Mouse (Mus musculus): ENCODE results near the gene Sox5. TPM values are rescaled to one million over a fixed set of nuclear protein-coding genes. Genes with fewer than 3 reads are reported as not detected.

Sox5 gene
- polyA plus RNA-seq, 1 experiment from 2014 or later: 34.3 TPM

DNA sequence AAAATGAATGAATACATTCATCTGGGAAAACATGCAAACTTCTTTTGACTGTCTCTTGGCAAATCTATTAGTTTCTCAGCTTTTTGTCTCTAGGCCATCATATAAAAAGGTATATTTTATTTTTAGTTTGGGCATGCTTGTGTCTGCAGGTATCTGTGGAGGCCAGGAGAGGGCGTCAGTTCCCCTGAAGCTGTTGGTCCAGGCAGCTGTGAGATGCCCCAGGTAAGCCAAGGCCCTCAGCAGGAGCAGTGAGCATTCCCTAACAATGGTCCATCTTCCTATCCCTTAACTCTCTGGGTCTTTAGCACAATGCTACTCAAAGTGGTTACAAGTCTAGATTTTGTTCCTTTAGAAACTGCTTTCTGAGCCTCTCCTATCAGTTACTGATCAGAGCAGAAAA is 338.1 kb downstream of the Sox5 start:
- no peaks in the 10 kb centered on the region for H3K36me3 ChIP-seq (ENCODE audit: control insufficient read depth, insufficient read depth, low read length)
- DNase-seq (ENCODE audit: low spot score) (no peak), ATAC-seq (ENCODE audit: insufficient read depth, low FRiP score, low TSS enrichment) (no peak)
- no peaks in the 10 kb centered on the region for H3K4me1 ChIP-seq (ENCODE audit: control insufficient read depth, insufficient read depth, low read length)
- 78% methylated on average over 1 of the region's 1 CpGs for WGBS
- no peaks in the 10 kb centered on the region for H3K9me3 ChIP-seq (ENCODE audit: control insufficient read depth, low read length)
- H3K27me3 ChIP-seq (ENCODE audit: control insufficient read depth, insufficient read depth, low read length): no peaks in the 10 kb centered on the region
- no peak overlapping the region for H3K4me3 ChIP-seq (ENCODE audit: low read depth, low read length)
- H3K27ac ChIP-seq (ENCODE audit: low read depth, low read length): no peak overlapping the region
- no peak overlapping the region for H3K4me2 ChIP-seq (ENCODE audit: low read depth)
- no peak overlapping the region for H3K9ac ChIP-seq (ENCODE audit: low read length)

DNA sequence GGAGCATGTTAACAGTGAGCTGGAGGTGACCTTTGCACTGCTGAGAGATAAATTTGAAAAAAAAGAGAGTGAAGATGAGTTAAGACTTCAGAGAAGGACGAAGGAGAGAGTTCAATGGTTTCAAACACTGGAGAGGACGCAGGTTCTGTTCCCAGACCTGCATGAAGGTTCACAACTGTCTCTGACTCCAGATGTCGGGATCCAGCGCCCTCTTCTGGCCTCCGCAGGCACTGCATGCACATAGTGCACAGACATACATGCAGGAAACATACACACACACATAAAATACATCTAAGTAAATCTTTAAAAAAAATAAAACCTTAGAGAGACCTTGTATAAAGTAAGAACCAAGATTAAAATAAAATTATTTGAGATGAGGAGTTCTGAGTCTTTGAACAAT is 352.5 kb downstream of the Sox5 start:
- H3K9me3 ChIP-seq (ENCODE audit: control insufficient read depth, low read length): no peaks in the 10 kb centered on the region
- WGBS: 71% methylated on average over 5 of the region's 5 CpGs
- no peaks in the 10 kb centered on the region for H3K27me3 ChIP-seq (ENCODE audit: control insufficient read depth, insufficient read depth, low read length)
- no peak for DNase-seq (ENCODE audit: low spot score)
- H3K36me3 ChIP-seq (ENCODE audit: control insufficient read depth, insufficient read depth, low read length): no peaks in the 10 kb centered on the region
- no peak overlapping the region for H3K4me3 ChIP-seq (ENCODE audit: low read depth, low read length)
- H3K27ac ChIP-seq (ENCODE audit: low read depth, low read length): no peak overlapping the region
- H3K4me2 ChIP-seq (ENCODE audit: low read depth): no peak overlapping the region
- H3K9ac ChIP-seq (ENCODE audit: low read length): no peak overlapping the region
- ATAC-seq (ENCODE audit: insufficient read depth, low FRiP score, low TSS enrichment): no peak
- H3K4me1 ChIP-seq (ENCODE audit: control insufficient read depth, insufficient read depth, low read length): no peaks in the 10 kb centered on the region

DNA sequence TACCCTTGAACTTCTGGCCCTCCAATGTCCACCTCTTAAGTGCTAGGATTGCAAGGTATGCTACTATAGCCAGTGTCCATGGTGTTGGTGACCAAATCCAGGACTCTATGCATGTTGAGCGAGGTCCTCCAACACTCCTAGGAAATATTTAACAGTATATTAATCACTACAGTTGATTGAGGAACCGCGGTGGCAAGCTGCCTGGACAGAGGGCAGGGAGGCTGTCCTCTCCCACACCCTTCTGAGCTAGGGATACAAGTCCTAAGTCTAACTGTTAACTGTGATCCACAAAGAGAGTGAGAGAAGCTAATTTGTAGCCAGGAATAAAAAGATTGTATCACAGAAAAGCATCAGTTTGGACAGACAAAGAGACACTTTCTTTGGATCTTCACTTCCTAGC is 373.7 kb downstream of the Sox5 start:
- no peak for ATAC-seq (ENCODE audit: insufficient read depth, low FRiP score, low TSS enrichment)
- DNase-seq (ENCODE audit: low spot score): no peak
- no peaks in the 10 kb centered on the region for H3K27me3 ChIP-seq (ENCODE audit: control insufficient read depth, insufficient read depth, low read length)
- no peaks in the 10 kb centered on the region for H3K36me3 ChIP-seq (ENCODE audit: control insufficient read depth, insufficient read depth, low read length)
- no peak overlapping the region for H3K4me3 ChIP-seq (ENCODE audit: low read depth, low read length)
- H3K9ac ChIP-seq (ENCODE audit: low read length): no peak overlapping the region
- no peaks in the 10 kb centered on the region for H3K9me3 ChIP-seq (ENCODE audit: control insufficient read depth, low read length)
- H3K4me2 ChIP-seq (ENCODE audit: low read depth): no peak overlapping the region
- H3K4me1 ChIP-seq (ENCODE audit: control insufficient read depth, insufficient read depth, low read length): no peaks in the 10 kb centered on the region
- no peak overlapping the region for H3K27ac ChIP-seq (ENCODE audit: low read depth, low read length)
- WGBS: 97% methylated on average over 3 of the region's 3 CpGs

DNA sequence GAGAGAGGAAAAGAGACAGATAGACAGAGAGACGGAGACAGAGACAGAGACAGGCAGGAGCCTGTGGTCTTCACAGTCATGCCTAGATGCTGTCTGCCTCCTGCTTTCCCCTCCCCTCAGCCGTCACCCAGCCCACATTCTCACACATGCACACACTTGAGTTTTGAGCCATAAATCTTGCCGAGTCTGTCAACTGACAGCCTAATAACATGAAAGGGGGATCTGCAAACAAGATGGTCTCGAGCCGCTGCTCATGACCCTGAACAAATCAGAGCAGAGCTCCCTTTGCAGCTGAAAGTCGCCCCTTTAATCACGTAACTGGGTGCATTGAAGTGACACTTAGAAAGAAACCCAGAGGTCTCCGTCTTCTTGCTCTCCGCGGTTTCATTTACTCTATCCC is 383.7 kb downstream of the Sox5 start:
- no peak overlapping the region for H3K4me3 ChIP-seq (ENCODE audit: low read depth, low read length)
- WGBS: 19% methylated on average over 10 of the region's 10 CpGs
- no peaks in the 10 kb centered on the region for H3K36me3 ChIP-seq (ENCODE audit: control insufficient read depth, insufficient read depth, low read length)
- H3K9me3 ChIP-seq (ENCODE audit: control insufficient read depth, low read length): no peaks in the 10 kb centered on the region
- H3K9ac ChIP-seq (ENCODE audit: low read length): peak overlapping the region; percentile 14; the same call in 1 of the 2 replicates
- peaks cover 8% of the 10 kb centered on the region; the same call in 1 of the 2 replicates for H3K4me1 ChIP-seq (ENCODE audit: control insufficient read depth, insufficient read depth, low read length)
- DNase-seq (ENCODE audit: low spot score) (peak; percentile 44), ATAC-seq (ENCODE audit: insufficient read depth, low FRiP score, low TSS enrichment) (no peak)
- no peaks in the 10 kb centered on the region for H3K27me3 ChIP-seq (ENCODE audit: control insufficient read depth, insufficient read depth, low read length)
- H3K4me2 ChIP-seq (ENCODE audit: low read depth): no peak overlapping the region; the same call in 1 of the 2 replicates
- H3K27ac ChIP-seq (ENCODE audit: low read depth, low read length): no peak overlapping the region

DNA sequence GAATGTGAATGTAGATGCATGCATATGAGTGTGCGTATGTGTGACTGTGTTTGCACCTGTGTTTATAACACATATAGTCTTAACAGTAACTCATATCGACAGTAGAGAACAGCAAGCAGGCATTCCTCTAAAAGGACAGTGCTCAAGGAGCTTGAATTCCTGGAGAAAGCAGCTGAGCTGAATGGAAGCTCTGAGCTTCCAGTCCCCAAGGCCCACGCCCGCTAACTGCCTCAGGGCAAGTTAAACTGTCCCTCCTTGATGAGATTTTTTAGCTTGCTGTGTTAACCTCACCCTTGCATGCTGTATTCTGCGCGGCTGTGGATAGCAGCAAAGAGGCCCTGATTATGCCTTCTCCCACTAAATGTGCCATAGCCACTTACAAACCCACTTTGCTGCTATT is 388.6 kb downstream of the Sox5 start:
- Histone ChIP-seq H3K27ac (ENCODE audit: low read depth, low read length) (no peak overlapping the region), H3K36me3 (ENCODE audit: control insufficient read depth, insufficient read depth, low read length) (no peaks in the 10 kb centered on the region), H3K4me2 (ENCODE audit: low read depth) (no peak overlapping the region), H3K4me1 (ENCODE audit: control insufficient read depth, insufficient read depth, low read length) (peaks cover 4% of the 10 kb centered on the region; the same call in 1 of the 2 replicates), H3K4me3 (ENCODE audit: low read depth, low read length) (no peak overlapping the region), H3K9me3 (ENCODE audit: control insufficient read depth, low read length) (no peaks in the 10 kb centered on the region), H3K9ac (ENCODE audit: low read length) (no peak overlapping the region), H3K27me3 (ENCODE audit: control insufficient read depth, insufficient read depth, low read length) (no peaks in the 10 kb centered on the region)
- no peak for ATAC-seq (ENCODE audit: insufficient read depth, low FRiP score, low TSS enrichment)
- 78% methylated on average over 6 of the region's 6 CpGs for WGBS
- no peak for DNase-seq (ENCODE audit: low spot score)

DNA sequence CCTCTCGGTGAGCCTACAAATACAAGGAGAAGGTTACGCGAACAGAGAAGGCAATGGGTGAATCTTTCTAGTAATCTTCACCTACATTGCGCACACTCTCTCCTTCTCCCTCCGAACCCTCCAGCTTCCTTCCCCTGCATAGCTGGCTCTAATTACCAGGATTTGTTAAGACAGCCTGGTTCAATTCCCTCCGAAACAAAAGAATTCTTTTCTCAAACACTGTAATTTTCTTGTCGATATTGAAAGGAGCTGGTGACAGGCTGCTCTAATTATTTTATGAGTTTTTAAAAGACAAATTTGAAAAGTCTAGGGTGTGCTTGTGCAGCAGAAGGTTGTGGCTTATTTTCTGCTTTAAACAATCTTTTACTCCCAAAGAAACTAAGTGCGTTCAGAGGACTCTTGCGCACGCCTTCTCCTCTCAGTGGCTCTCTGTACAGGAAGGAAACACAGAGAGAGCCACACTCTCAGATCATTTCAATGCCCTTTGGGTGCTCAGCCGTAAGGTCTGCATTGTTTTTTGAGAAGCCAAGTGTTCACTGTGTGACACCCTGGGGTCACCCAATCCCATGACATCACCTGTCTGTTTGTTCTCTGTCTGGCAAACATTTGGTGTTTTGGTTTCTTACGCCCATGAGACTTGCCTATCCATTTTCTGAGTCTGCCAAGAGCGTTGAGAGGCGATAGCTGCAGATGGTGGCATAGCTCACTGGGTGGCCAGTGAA is 392.3 kb downstream of the Sox5 start:
- Histone ChIP-seq H3K27me3 (ENCODE audit: control insufficient read depth, insufficient read depth, low read length) (no peaks in the 10 kb centered on the region), H3K36me3 (ENCODE audit: control insufficient read depth, insufficient read depth, low read length) (no peaks in the 10 kb centered on the region), H3K4me3 (ENCODE audit: low read depth, low read length) (no peak overlapping the region), H3K9ac (ENCODE audit: low read length) (no peak overlapping the region), H3K9me3 (ENCODE audit: control insufficient read depth, low read length) (no peaks in the 10 kb centered on the region), H3K27ac (ENCODE audit: low read depth, low read length) (no peak overlapping the region), H3K4me2 (ENCODE audit: low read depth) (no peak overlapping the region), H3K4me1 (ENCODE audit: control insufficient read depth, insufficient read depth, low read length) (no peaks in the 10 kb centered on the region)
- DNase-seq (ENCODE audit: low spot score): no peak
- 84% methylated on average over 14 of the region's 14 CpGs for WGBS
- no peak for ATAC-seq (ENCODE audit: insufficient read depth, low FRiP score, low TSS enrichment)

DNA sequence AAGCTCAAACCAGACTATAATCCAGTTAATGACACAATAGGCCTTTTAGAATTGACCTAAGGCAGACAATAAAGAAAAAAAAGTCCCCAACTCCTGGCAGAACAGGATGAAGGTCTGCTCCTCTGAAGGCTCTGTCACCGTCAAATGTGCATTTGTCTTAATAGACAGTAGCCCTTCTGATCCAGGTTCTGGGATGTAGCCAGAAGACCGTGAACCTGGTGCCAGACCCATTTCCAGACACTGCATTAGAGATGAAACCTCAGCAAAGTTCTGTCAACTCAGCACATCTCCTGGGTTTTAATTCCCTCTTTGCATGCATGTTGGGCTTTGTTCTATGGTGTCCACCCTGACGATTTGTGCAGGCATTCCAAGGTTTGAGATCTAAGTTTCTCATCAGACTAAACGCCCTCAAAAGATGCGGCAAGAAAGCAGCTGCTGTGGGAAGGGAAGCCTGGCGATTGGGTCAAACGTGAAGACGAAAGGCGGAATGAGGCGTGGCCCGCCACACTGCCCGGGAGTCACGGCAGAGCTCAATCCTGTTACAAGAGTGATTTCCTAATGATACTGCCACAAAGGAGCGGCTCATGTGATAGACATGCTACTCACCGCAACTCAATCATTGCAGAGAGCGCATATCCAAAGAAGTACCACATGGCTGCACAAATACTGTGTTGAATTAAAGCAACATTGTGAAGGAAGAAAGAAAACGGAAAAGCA is 394.1 kb downstream of the Sox5 start:
- H3K27ac ChIP-seq (ENCODE audit: low read depth, low read length): no peak overlapping the region
- H3K4me2 ChIP-seq (ENCODE audit: low read depth): no peak overlapping the region
- no peaks in the 10 kb centered on the region for H3K9me3 ChIP-seq (ENCODE audit: control insufficient read depth, low read length)
- 81% methylated on average over 17 of the region's 17 CpGs for WGBS
- H3K36me3 ChIP-seq (ENCODE audit: control insufficient read depth, insufficient read depth, low read length): no peaks in the 10 kb centered on the region
- H3K4me3 ChIP-seq (ENCODE audit: low read depth, low read length): no peak overlapping the region
- DNase-seq (ENCODE audit: low spot score) (no peak), ATAC-seq (ENCODE audit: insufficient read depth, low FRiP score, low TSS enrichment) (no peak)
- no peak overlapping the region for H3K9ac ChIP-seq (ENCODE audit: low read length)
- no peaks in the 10 kb centered on the region for H3K4me1 ChIP-seq (ENCODE audit: control insufficient read depth, insufficient read depth, low read length)
- no peaks in the 10 kb centered on the region for H3K27me3 ChIP-seq (ENCODE audit: control insufficient read depth, insufficient read depth, low read length)

DNA sequence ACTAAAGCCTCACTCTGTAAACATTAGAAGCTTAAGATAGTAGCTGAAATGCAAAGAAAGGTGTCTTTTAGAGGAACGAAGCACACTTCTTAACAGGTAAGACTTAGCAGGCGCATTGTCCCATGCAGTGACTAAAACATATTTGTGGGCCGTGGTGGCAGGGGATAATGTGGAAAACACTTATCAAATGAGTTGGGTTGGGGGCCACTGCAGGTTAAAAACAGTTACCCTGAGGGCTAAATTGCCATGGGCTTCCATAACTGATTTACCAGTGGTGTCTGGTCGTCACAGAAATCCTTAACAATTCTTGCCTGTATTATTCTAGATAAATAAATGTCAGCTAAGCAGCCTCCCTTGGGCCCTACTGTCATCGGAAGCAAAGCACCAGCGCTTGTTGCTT is 401.1 kb downstream of the Sox5 start:
- Histone ChIP-seq H3K27me3 (ENCODE audit: control insufficient read depth, insufficient read depth, low read length) (no peaks in the 10 kb centered on the region), H3K36me3 (ENCODE audit: control insufficient read depth, insufficient read depth, low read length) (no peaks in the 10 kb centered on the region), H3K9me3 (ENCODE audit: control insufficient read depth, low read length) (no peaks in the 10 kb centered on the region), H3K9ac (ENCODE audit: low read length) (no peak overlapping the region), H3K4me1 (ENCODE audit: control insufficient read depth, insufficient read depth, low read length) (no peaks in the 10 kb centered on the region), H3K4me3 (ENCODE audit: low read depth, low read length) (no peak overlapping the region), H3K4me2 (ENCODE audit: low read depth) (no peak overlapping the region), H3K27ac (ENCODE audit: low read depth, low read length) (no peak overlapping the region)
- no peak for ATAC-seq (ENCODE audit: insufficient read depth, low FRiP score, low TSS enrichment)
- 82% methylated on average over 6 of the region's 6 CpGs for WGBS
- no peak for DNase-seq (ENCODE audit: low spot score)

DNA sequence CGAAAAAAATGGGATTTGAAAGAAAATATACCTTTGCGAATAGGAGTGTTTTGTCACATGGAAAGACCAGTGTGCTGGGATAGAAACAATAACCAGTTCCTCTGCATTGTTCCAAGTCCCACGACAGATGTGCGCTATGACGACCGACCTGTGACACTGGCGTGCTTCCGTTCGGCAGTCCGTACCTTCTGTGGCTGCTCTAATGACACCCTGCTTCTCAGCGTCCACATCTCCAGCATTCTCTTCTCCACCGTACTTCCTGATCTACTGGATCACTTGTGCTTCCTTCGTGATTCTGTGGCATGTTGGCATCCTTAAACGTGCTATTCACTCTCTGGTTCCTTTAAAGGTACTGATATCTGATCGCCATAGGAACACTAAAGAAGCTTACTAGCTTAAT is 401.6 kb downstream of the Sox5 start:
- DNase-seq (ENCODE audit: low spot score) (no peak), ATAC-seq (ENCODE audit: insufficient read depth, low FRiP score, low TSS enrichment) (no peak)
- Histone ChIP-seq H3K4me2 (ENCODE audit: low read depth) (no peak overlapping the region), H3K36me3 (ENCODE audit: control insufficient read depth, insufficient read depth, low read length) (no peaks in the 10 kb centered on the region), H3K27ac (ENCODE audit: low read depth, low read length) (no peak overlapping the region), H3K27me3 (ENCODE audit: control insufficient read depth, insufficient read depth, low read length) (no peaks in the 10 kb centered on the region), H3K4me1 (ENCODE audit: control insufficient read depth, insufficient read depth, low read length) (no peaks in the 10 kb centered on the region), H3K9ac (ENCODE audit: low read length) (no peak overlapping the region), H3K9me3 (ENCODE audit: control insufficient read depth, low read length) (no peaks in the 10 kb centered on the region), H3K4me3 (ENCODE audit: low read depth, low read length) (no peak overlapping the region)
- 83% methylated on average over 15 of the region's 15 CpGs for WGBS
